ENCODE assay signal across 9 mouse cellular contexts in genomic region chr13:116002391-116002899, GRCm38 (mm10).
A peak's percentile ranks its signal among the peaks of the same experiment; 100 is the strongest.
DNase-seq lines count a peak whose midpoint lies in the region; ATAC-seq and TF ChIP-seq lines count a peak whose summit lies in the region.
"Had no signal": no experiment of that assay in that cellular context is flagged by ENCODE, and none has a peak within 500 bp of the region (broad histone marks: within the 10 kb centered on the region; RNA-seq: fewer than 3 reads in every experiment).

No protein-coding gene starts in this region.

- no peak for ATAC-seq in cerebellum, adult (ENCODE audit: insufficient number of reproducible peaks, low FRiP score, low TSS enrichment)
- no peak for ATAC-seq in lung, embryonic 14.5 days (ENCODE audit: insufficient read depth)

- TF ChIP-seq CTCF in lung, embryonic 14.5 days (IDR thresholded peaks at IDR 0.05; ENCODE audit: low read depth): no peak

- peak; percentile 1 for DNase-seq in cerebellum, adult 11 months
- DNase-seq in 3T3-L1 (ENCODE audit: low read depth, low spot score): peak; percentile 92
- peak; percentile 25 to 54 for DNase-seq in cerebellum, postnatal 25 days
- peak; percentile 11 for DNase-seq in heart, postnatal 25 days (ENCODE audit: low spot score)
- peak; percentile 78 for DNase-seq in lung, embryonic 14.5 days
- DNase-seq in urinary bladder, postnatal 4 days (ENCODE audit: low spot score in 2 of 2): peak; percentile 20 to 61
- DNase-seq in spleen, adult 12 weeks (ENCODE audit: low spot score): no peak

- 32% methylated on average over 4 of the region's 4 CpGs for WGBS in lung, embryonic 14.5 days

- no peak overlapping the region for H3K4me2 ChIP-seq in lung, embryonic 14.5 days
- H3K4me2 ChIP-seq: neural tube, embryonic 13.5 days had no signal

- no peaks in the 10 kb centered on the region for H3K36me3 ChIP-seq in lung, embryonic 14.5 days (ENCODE audit: insufficient read depth)
- H3K36me3 ChIP-seq: neural tube, embryonic 13.5 days had no signal

- H3K4me1 ChIP-seq in lung, embryonic 14.5 days (ENCODE audit: insufficient read depth): no peaks in the 10 kb centered on the region

- H3K9me3 ChIP-seq in lung, embryonic 14.5 days (ENCODE audit: low read depth, low read length): no peaks in the 10 kb centered on the region
- H3K9me3 ChIP-seq: neural tube, embryonic 13.5 days had no signal

- no peaks in the 10 kb centered on the region for H3K27me3 ChIP-seq in lung, embryonic 14.5 days (ENCODE audit: insufficient read depth, low read length)
- H3K27me3 ChIP-seq: neural tube, embryonic 13.5 days had no signal

- intact Hi-C loops in heart, postnatal 25 days (cut with DNase I): no loop called here

- H3K9ac ChIP-seq in lung, embryonic 14.5 days: no peak overlapping the region
- H3K9ac ChIP-seq: neural tube, embryonic 13.5 days had no signal

- no peak overlapping the region for H3K27ac ChIP-seq in lung, embryonic 14.5 days (ENCODE audit: low read depth)
- H3K27ac ChIP-seq: neural tube, embryonic 13.5 days had no signal

- no peak overlapping the region for H3K4me3 ChIP-seq in lung, embryonic 14.5 days (ENCODE audit: low read depth, low read length)
- H3K4me3 ChIP-seq: neural tube, embryonic 13.5 days had no signal
